Mouse (Mus musculus) cerebral cortex, adult 2 months (tissue): Measurements from ENCODE around the gene Resp18.

Experiments
- WGBS: fragments of 180-500 bp; shearing (Covaris S2); methylation state at CpG from one replicate; pipeline ENCODE4 v1.1.7; 2018; 5-methylcytosine and 5-hydroxymethylcytosine counted together

The Resp18 gene

DNA sequence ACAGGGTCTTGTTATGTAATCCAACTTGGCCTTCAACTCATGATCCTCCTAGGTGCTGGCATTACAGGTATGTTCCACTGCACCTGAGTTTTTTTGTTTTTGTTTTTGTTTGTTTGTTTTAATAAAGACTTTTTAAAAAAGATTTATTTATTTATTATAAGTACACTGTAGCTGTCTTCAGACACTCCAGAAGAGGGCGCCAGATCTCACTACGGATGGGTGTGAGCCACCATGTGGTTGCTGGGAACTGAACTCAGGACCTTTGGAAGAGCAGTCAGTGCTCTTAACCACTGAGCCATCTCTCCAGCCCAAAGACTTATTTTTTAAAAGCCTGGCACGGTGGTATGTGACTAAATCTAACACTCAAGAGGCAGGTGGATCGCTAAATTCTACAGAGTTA lies 45.7 kb downstream of the Resp18 start:
- WGBS, result 70% methylated on average over 4 of the region's 4 CpGs

DNA sequence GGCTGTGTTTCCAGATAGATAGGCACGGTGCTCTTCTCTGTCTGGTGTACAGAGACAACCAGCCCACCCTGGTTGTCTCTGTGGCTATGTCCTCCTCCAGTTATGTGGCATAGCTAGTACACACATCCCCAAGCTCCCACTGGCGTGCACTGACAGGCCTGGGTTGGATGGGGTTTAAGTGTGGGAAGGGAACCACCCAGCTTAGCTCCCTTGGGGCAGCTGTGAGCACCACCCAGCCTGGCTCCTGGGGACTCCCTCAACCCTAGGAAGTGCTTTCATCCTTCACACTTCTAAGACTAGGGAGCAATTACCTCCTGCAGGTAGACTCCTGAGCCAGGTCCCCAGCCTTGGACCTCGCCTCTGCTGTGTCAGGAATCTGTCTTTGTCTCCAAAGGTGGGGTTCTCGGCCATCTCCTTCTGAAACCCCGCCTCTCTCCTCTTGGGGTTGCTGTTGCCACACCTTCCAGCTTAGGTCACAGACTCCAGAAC lies 46.5 kb downstream of the Resp18 start, which contains the start of gene A630095N17Rik:
A630095N17Rik (minus strand) TSS at position 439 of the 489 bp plus-strand sequence.
- WGBS, result 74% methylated on average over 5 of the region's 5 CpGs

DNA sequence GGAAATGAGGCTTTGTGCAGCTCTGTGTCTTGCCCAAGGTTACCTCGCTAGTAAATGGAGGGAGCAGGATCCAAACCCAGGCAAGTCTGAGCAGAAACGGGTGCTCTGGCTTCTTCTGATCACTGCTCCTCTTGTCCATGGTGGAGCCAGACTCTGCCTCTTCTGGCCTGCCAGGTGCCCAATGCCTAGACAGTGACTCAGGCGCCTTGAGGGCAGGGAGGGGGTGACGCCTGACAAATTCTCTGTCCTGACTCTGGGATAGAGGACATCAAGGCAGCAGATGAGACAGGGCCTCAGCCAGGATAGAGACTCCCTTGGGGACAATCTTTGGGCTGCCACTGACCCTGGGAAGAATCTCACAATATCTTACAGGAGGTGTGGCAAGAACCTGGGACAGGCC lies 47.0 kb downstream of the Resp18 start:
- WGBS, result 58% methylated on average over 4 of the region's 4 CpGs

DNA sequence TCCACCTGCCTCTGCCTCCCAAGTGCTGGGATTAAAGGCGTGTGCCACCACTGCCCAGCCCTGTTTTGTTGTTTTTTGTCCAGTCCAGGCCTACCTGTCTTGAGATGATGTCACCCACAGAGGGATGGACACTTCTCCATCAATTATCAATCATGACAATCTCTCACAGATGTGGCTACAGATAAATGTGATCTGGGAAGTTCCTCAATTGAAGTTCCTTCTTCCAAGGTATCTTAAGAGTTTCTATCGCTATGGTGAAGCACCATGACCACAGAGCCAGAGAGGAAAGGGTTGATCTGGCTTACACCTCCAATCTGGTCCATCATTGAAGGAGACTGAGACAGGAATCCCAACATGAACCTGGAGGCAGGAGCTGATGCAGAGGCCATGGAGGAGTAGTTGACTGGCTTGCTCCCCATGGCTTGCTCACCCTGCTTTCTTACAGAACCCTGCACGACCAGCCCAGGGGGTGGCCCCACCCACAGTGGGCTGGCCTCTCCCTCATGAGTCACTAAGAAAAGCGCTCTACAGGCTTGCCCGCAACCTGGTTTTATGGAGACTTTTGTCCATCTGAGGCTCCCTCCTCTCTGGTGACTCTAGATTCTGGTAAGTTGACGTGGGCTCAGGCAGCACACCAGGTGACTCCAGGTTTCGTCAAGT lies 47.8 kb downstream of the Resp18 start:
- 61% methylated on average over 7 of the region's 7 CpGs for WGBS

DNA sequence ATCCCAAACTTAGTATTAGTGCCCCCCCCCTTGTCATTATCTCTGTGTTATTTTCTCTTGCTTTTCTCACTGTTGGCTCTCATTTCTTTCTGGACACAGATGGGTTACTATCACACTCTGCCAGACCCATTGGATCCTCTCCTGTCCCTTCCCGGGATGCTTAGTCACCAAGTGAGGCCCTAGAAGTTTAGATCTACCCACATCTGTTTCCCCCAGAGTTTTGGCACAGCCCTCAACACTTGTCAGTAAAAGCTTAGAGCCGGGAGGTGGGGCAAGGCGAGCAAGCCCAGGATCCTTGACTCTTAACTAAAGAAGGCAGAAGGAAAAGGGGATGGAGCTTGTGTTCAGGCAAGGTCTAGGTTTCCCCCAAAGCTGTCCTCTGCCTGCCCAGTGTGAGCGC lies 49.1 kb downstream of the Resp18 start:
- 63% methylated on average over 4 of the region's 4 CpGs for WGBS

DNA sequence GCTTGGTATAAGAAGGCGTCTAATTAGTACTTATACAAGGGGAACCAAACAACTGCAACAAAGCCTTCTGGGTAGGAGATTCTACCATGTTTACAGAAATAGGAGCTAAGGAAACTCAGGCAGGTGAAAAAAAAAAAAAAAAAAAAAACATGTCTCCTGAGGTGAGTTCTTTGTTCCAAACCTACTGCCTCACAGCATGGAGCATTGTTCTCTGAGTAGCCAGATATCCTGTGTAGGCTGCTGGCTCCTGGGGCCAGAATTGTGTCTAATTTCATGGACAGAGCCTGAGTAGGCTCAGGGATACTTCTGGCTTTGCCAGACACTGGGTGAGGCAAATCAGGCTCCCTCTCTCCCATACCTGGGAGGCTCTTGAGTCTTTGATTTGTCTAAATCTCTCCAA lies 50.6 kb downstream of the Resp18 start:
- WGBS, result 64% methylated on average over 1 of the region's 1 CpGs

DNA sequence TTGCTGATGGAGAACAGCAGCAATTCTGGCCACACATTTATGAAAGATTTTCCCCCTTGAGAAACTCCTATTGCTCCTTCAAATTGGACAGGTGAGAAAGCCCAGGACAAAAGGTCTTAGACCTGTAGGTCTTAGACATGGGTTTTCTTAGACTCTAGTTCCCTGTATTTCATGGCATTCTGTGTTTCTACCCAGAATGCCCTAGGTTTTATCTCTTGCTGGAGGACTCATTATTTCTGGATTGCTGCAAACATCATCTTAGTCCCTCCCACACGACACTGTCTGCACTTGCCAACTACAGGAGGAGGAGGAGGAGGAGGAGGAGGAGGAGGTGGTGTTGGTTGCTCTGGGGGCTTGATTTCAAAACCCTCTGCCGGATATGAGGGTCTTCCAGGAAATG lies 52.1 kb downstream of the Resp18 start:
- WGBS, result 45% methylated on average over 2 of the region's 2 CpGs

DNA sequence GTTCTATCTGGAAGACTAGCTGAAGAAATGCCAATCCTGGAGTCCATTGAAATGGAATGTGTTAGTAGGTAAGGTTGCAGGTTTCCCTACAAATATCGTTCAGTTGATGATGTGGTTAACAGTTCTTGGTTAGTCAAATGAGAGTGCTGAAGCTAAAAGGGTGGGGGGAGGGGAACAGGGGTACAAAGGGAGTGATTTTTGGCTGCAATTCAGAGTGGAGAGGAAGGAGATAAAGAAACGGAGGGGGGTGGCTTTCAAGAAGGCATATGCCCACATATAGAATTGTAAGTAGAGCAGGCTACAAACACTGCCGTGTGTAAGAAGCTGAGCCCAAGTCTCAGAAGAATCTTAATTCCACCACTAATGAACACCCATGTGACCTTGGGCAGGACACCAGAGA lies 52.7 kb downstream of the Resp18 start:
- WGBS, result 40% methylated on average over 3 of the region's 3 CpGs

DNA sequence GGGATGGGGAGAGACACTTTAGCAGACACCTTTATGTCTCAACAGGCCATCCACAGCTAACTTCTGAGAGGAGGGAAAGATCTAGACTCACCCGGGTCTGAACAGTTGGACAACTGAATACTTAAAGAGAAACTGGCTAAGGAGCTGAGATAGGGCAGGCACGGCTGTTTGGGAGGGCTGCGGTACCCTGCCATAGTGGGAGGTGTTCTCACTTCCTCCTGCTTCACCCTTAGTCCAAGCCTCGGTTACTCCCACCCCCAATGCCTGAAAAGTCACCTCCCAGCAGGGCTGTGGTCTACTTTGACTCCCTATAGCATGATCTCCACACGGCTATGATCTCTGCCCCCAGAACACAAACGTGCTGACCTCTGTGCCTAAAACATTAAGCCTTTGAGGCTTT lies 54.7 kb downstream of the Resp18 start:
- WGBS, result 65% methylated on average over 6 of the region's 6 CpGs

DNA sequence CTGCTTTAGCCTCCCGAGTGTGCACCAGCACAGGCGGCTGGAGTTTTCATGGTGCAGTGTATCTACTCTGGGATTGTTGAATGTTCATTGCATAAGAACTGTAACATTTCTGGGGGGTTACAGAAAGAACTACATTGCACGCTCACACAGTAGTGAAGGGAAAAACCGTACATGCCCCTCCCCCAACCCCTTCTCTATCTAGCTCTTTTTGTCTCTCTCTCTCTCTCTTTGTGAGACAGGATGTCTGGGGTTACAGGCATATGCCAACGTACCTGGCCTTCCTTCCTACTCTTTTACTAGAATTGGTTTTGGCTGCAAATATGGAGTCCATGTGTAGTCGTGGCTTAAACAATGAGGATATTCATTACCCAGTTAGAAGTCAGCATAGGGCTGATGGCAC lies 55.3 kb downstream of the Resp18 start:
- 82% methylated on average over 6 of the region's 6 CpGs for WGBS
